Mouse (Mus musculus): ENCODE measurements at regions not wholly inside any gene's neighbourhood (a gene's known extent, or its start where the extent isn't known, plus 50 kb on each side); places are given as distances from the start of the nearest gene placed in this dataset.

GRCm38 (mm10) chr9:22937686-22938391, 285.0 kb upstream of the Bmper start:
- no peak for DNase-seq (ENCODE audit: low read depth)

- DNase-seq (ENCODE audit: low read depth), result no peak
Observed at GRCm38 (mm10) chr9:22944992-22945391, 277.9 kb upstream of the Bmper start.

GRCm38 (mm10) chr9:22945426-22945955, 277.4 kb upstream of the Bmper start:
- DNase-seq (ENCODE audit: low read depth), result no peak

- DNase-seq (ENCODE audit: low read depth), result no peak
Observed at GRCm38 (mm10) chr9:22952571-22953442, 270.1 kb upstream of the Bmper start.

GRCm38 (mm10) chr9:22962269-22962815, 260.5 kb upstream of the Bmper start:
- DNase-seq (ENCODE audit: low read depth), result no peak

- peak; percentile 27 for DNase-seq (ENCODE audit: low read depth)
Observed at GRCm38 (mm10) chr9:22971312-22971711, 251.6 kb upstream of the Bmper start.

GRCm38 (mm10) chr9:22976748-22977147, 246.1 kb upstream of the Bmper start:
- no peak for DNase-seq (ENCODE audit: low read depth)

GRCm38 (mm10) chr9:22979627-22980026, 243.2 kb upstream of the Bmper start:
- DNase-seq (ENCODE audit: low read depth), result no peak

GRCm38 (mm10) chr9:22989508-22989907, 233.4 kb upstream of the Bmper start:
- no peak for DNase-seq (ENCODE audit: low read depth)

- no peak for DNase-seq (ENCODE audit: low read depth)
Observed at GRCm38 (mm10) chr9:22993531-22993930, 229.3 kb upstream of the Bmper start.

- no peak for DNase-seq (ENCODE audit: low read depth)
Observed at GRCm38 (mm10) chr9:22995564-22995963, 227.3 kb upstream of the Bmper start.

- DNase-seq (ENCODE audit: low read depth), result no peak
Observed at GRCm38 (mm10) chr9:22998306-22998705, 224.6 kb upstream of the Bmper start.

GRCm38 (mm10) chr9:22999181-22999580, 223.7 kb upstream of the Bmper start:
- no peak for DNase-seq (ENCODE audit: low read depth)

GRCm38 (mm10) chr9:23000200-23000599, 222.7 kb upstream of the Bmper start:
- DNase-seq (ENCODE audit: low read depth), result no peak

GRCm38 (mm10) chr9:23003195-23004061, 219.4 kb upstream of the Bmper start:
- no peak for DNase-seq (ENCODE audit: low read depth)

- no peak for DNase-seq (ENCODE audit: low read depth)
Observed at GRCm38 (mm10) chr9:23005005-23005404, 217.9 kb upstream of the Bmper start.

GRCm38 (mm10) chr9:23009462-23010183, 213.3 kb upstream of the Bmper start:
- no peak for DNase-seq (ENCODE audit: low read depth)

- DNase-seq (ENCODE audit: low read depth), result no peak
Observed at GRCm38 (mm10) chr9:23011316-23011959, 211.4 kb upstream of the Bmper start.

- no peak for DNase-seq (ENCODE audit: low read depth)
Observed at GRCm38 (mm10) chr9:23012130-23012529, 210.7 kb upstream of the Bmper start.

- DNase-seq (ENCODE audit: low read depth), result peak; percentile 3
Observed at GRCm38 (mm10) chr9:23016733-23017132, 206.1 kb upstream of the Bmper start.

- DNase-seq (ENCODE audit: low read depth), result no peak
Observed at GRCm38 (mm10) chr9:23024061-23024460, 198.8 kb upstream of the Bmper start.
